11 mouse cellular contexts compared by ENCODE assay signal in genomic region chr7:145026014-145026285, GRCm38 (mm10).
A peak's percentile ranks its signal among the peaks of the same experiment; 100 is the strongest.
DNase-seq lines count a peak whose midpoint lies in the region; ATAC-seq and TF ChIP-seq lines count a peak whose summit lies in the region.
"Had no signal": no experiment of that assay in that cellular context is flagged by ENCODE, and none has a peak within 500 bp of the region (broad histone marks: within the 10 kb centered on the region; RNA-seq: fewer than 3 reads in every experiment).

No protein-coding gene starts in this region.

- H3K27ac ChIP-seq in embryonic facial prominence, embryonic 13.5 days = peak overlapping the region; percentile 0; the same call in 1 of the 2 replicates
- H3K27ac ChIP-seq in embryonic facial prominence, embryonic 10.5 days (replicated peaks) = no peak overlapping the region
- peak overlapping the region; percentile 65 for H3K27ac ChIP-seq in heart, embryonic 15.5 days
- H3K27ac ChIP-seq in kidney, postnatal 0 days = peak overlapping the region; percentile 70
- H3K27ac ChIP-seq in layer of hippocampus, adult 2 months = no peak overlapping the region
- H3K27ac ChIP-seq in hindbrain, postnatal 0 days = no peak overlapping the region
- H3K27ac ChIP-seq: limb, embryonic 15.5 days had no signal

- H3K36me3 ChIP-seq in embryonic facial prominence, embryonic 13.5 days = no peaks in the 10 kb centered on the region
- H3K36me3 ChIP-seq in embryonic facial prominence, embryonic 10.5 days (replicated peaks) = no peaks in the 10 kb centered on the region
- H3K36me3 ChIP-seq in heart, embryonic 15.5 days = no peaks in the 10 kb centered on the region
- no peaks in the 10 kb centered on the region for H3K36me3 ChIP-seq in kidney, postnatal 0 days (ENCODE audit: insufficient read depth, low read length)
- H3K36me3 ChIP-seq in hindbrain, postnatal 0 days (ENCODE audit: insufficient read depth, low read length) = no peaks in the 10 kb centered on the region
- H3K36me3 ChIP-seq: limb, embryonic 15.5 days had no signal

- H3K4me3 ChIP-seq in embryonic facial prominence, embryonic 13.5 days = no peak overlapping the region
- H3K4me3 ChIP-seq in embryonic facial prominence, embryonic 10.5 days = no peak overlapping the region
- H3K4me3 ChIP-seq in heart, embryonic 15.5 days = no peak overlapping the region
- no peak overlapping the region for H3K4me3 ChIP-seq in kidney, postnatal 0 days (replicated peaks; ENCODE audit: low read depth, low read length)
- no peak overlapping the region for H3K4me3 ChIP-seq in layer of hippocampus, adult 2 months
- no peak overlapping the region for H3K4me3 ChIP-seq in hindbrain, postnatal 0 days (ENCODE audit: low read length)
- H3K4me3 ChIP-seq: limb, embryonic 15.5 days had no signal

- no peak overlapping the region for H3K4me2 ChIP-seq in embryonic facial prominence, embryonic 13.5 days
- no peak overlapping the region for H3K4me2 ChIP-seq in heart, embryonic 15.5 days
- H3K4me2 ChIP-seq in kidney, postnatal 0 days (ENCODE audit: low read length) = no peak overlapping the region
- H3K4me2 ChIP-seq in hindbrain, postnatal 0 days (ENCODE audit: low read depth, low read length) = no peak overlapping the region
- H3K4me2 ChIP-seq: limb, embryonic 15.5 days had no signal

- no peak for DNase-seq in embryonic facial prominence, embryonic 10.5 days (ENCODE audit: low spot score)
- DNase-seq in adrenal gland, postnatal 10 days = peak; percentile 27
- DNase-seq in kidney, postnatal 0 days (ENCODE audit: low spot score) = no peak
- no peak for DNase-seq in layer of hippocampus, adult 2 months (ENCODE audit: low spot score in 2 of 2)
- no peak for DNase-seq in urinary bladder, adult 18-20 months (ENCODE audit: low spot score in 2 of 2)
- no peak for DNase-seq in hindbrain, postnatal 0 days (ENCODE audit: low spot score)
- DNase-seq: cerebellum, adult 9-11 months had no signal

- peaks cover 14% of the 10 kb centered on the region for H3K4me1 ChIP-seq in embryonic facial prominence, embryonic 13.5 days
- peaks cover 27% of the 10 kb centered on the region for H3K4me1 ChIP-seq in embryonic facial prominence, embryonic 10.5 days
- H3K4me1 ChIP-seq in heart, embryonic 15.5 days (replicated peaks) = peaks cover 24% of the 10 kb centered on the region
- peaks cover 8% of the 10 kb centered on the region for H3K4me1 ChIP-seq in kidney, postnatal 0 days (replicated peaks; ENCODE audit: insufficient read depth, low read length)
- H3K4me1 ChIP-seq in hindbrain, postnatal 0 days (ENCODE audit: insufficient read depth, low read length) = no peaks in the 10 kb centered on the region

- H3K27me3 ChIP-seq in embryonic facial prominence, embryonic 13.5 days = no peaks in the 10 kb centered on the region
- H3K27me3 ChIP-seq in embryonic facial prominence, embryonic 10.5 days (replicated peaks; ENCODE audit: low read depth, poor library complexity, severe bottlenecking) = peaks cover 21% of the 10 kb centered on the region; the same call in 1 of the 2 replicates
- H3K27me3 ChIP-seq in heart, embryonic 15.5 days = 0 out of 2 replicates have a peak, but pooled peaks cover 4% of the 10 kb centered on the region
- no peaks in the 10 kb centered on the region for H3K27me3 ChIP-seq in kidney, postnatal 0 days (ENCODE audit: insufficient read depth, low read length)
- H3K27me3 ChIP-seq in hindbrain, postnatal 0 days (ENCODE audit: insufficient read depth, low read length) = no peaks in the 10 kb centered on the region
- H3K27me3 ChIP-seq: limb, embryonic 15.5 days had no signal

- no peak overlapping the region for H3K9ac ChIP-seq in embryonic facial prominence, embryonic 13.5 days
- no peak overlapping the region for H3K9ac ChIP-seq in heart, embryonic 15.5 days
- no peak overlapping the region for H3K9ac ChIP-seq in kidney, postnatal 0 days (ENCODE audit: low read depth, low read length)
- H3K9ac ChIP-seq in hindbrain, postnatal 0 days (replicated peaks; ENCODE audit: low read length) = no peak overlapping the region
- H3K9ac ChIP-seq: limb, embryonic 15.5 days had no signal

- H3K9me3 ChIP-seq in embryonic facial prominence, embryonic 13.5 days = no peaks in the 10 kb centered on the region
- H3K9me3 ChIP-seq in embryonic facial prominence, embryonic 10.5 days = no peaks in the 10 kb centered on the region
- H3K9me3 ChIP-seq in heart, embryonic 15.5 days (replicated peaks) = no peaks in the 10 kb centered on the region
- H3K9me3 ChIP-seq in kidney, postnatal 0 days (replicated peaks; ENCODE audit: low read length) = no peaks in the 10 kb centered on the region
- no peaks in the 10 kb centered on the region for H3K9me3 ChIP-seq in hindbrain, postnatal 0 days (ENCODE audit: low read length)
- H3K9me3 ChIP-seq: limb, embryonic 15.5 days had no signal

- no peak for ATAC-seq in embryonic facial prominence, embryonic 13.5 days (ENCODE audit: insufficient number of reproducible peaks, insufficient read depth, low FRiP score, low TSS enrichment, low read depth)
- ATAC-seq in heart, embryonic 15.5 days (replicated peaks; ENCODE audit: insufficient number of reproducible peaks, insufficient read depth, low FRiP score, low read depth) = peak; percentile 16
- no peak for ATAC-seq in kidney, postnatal 0 days (replicated peaks; ENCODE audit: low FRiP score, low read depth)
- ATAC-seq in hindbrain, postnatal 0 days = no peak
- ATAC-seq: midbrain, embryonic 16.5 days had no signal

- WGBS in embryonic facial prominence, embryonic 13.5 days = 95% methylated on average over 5 of the region's 5 CpGs
- 85% methylated on average over 5 of the region's 5 CpGs for WGBS in embryonic facial prominence, embryonic 10.5 days
- 72% methylated on average over 5 of the region's 5 CpGs for WGBS in heart, embryonic 15.5 days
- 77% methylated on average over 5 of the region's 5 CpGs for WGBS in kidney, postnatal 0 days
- WGBS in hindbrain, postnatal 0 days = 93% methylated on average over 5 of the region's 5 CpGs

- no peak for TF ChIP-seq CTCF in kidney, postnatal 0 days (IDR thresholded peaks at IDR 0.05; ENCODE audit: low read depth)
- TF ChIP-seq CTCF in layer of hippocampus, adult 2 months (conservative IDR thresholded peaks at IDR 0.05) = no peak
- no peak for TF ChIP-seq CTCF in hindbrain, postnatal 0 days (IDR thresholded peaks at IDR 0.05; ENCODE audit: low read depth)

Comparison
In these comparisons a context has a peak if more than half of its experiments do, and no peak if none do; other contexts are left out.
1. H3K27ac ChIP-seq: peak in embryonic facial prominence, embryonic 13.5 days (single experiment), heart, embryonic 15.5 days (single experiment) and kidney, postnatal 0 days (single experiment); none in embryonic facial prominence, embryonic 10.5 days (single experiment), layer of hippocampus, adult 2 months (single experiment) and hindbrain, postnatal 0 days (single experiment).